Mouse (Mus musculus) hindbrain, embryonic 14.5 days (tissue): ENCODE results near the gene Ift122. TPM values are rescaled to one million over a fixed set of nuclear protein-coding genes. Genes with fewer than 3 reads are reported as not detected.

ENCODE experiments used
- ATAC-seq: fragments of 200-750 bp; cut with Nextera tagmentation; 2 replicates; pipeline ENCODE4 v1.8.0; 2017; ENCODE audit warnings: moderate number of reproducible peaks, mild to moderate bottlenecking, moderate TSS enrichment, moderate library complexity; ENCODE audit not compliant: low FRiP score
- DNase-seq: peaks from one replicate; pipeline ENCODE4 v3.0.0-alpha.2; 2015; ENCODE audit warnings: low spot score
- H3K27ac ChIP-seq: fragments of 300-500 bp; sonication (generic); 2 replicates; pipeline ENCODE4 v1.5.1; 2014; ENCODE audit warnings: mild to moderate bottlenecking, moderate library complexity
- H3K27me3 ChIP-seq: fragments of 300-500 bp; sonication (generic); 2 replicates; pipeline ENCODE4 v1.6.1; 2014; ENCODE audit warnings: mild to moderate bottlenecking, low read length, mixed read lengths; ENCODE audit not compliant: control insufficient read depth, insufficient read depth
- H3K36me3 ChIP-seq: fragments of 300-500 bp; sonication (generic); replicated peaks from 2 replicates; pipeline ENCODE4 v1.6.1; 2014; ENCODE audit not compliant: control insufficient read depth, insufficient read depth
- H3K4me1 ChIP-seq: fragments of 300-500 bp; sonication (generic); replicated peaks from 2 replicates; pipeline ENCODE4 v1.6.1; 2014; ENCODE audit warnings: antibody characterized with exemption, low read length, mixed read lengths; ENCODE audit not compliant: control insufficient read depth, insufficient read depth
- H3K4me2 ChIP-seq: fragments of 300-500 bp; sonication (generic); replicated peaks from 2 replicates; pipeline ENCODE4 v1.6.1; 2014; ENCODE audit warnings: mild to moderate bottlenecking, moderate library complexity
- H3K4me3 ChIP-seq: fragments of 300-500 bp; sonication (generic); replicated peaks from 2 replicates; pipeline ENCODE4 v1.5.1; 2014; ENCODE audit warnings: mild to moderate bottlenecking, low read length
- H3K9ac ChIP-seq: fragments of 300-500 bp; sonication (generic); 2 replicates; pipeline ENCODE4 v1.6.1; 2014
- H3K9me3 ChIP-seq: fragments of 300-500 bp; sonication (generic); 2 replicates; pipeline ENCODE4 v1.6.1; 2016; ENCODE audit warnings: low read length; ENCODE audit not compliant: control insufficient read depth
- WGBS: fragments of 180-500 bp; shearing (Covaris S2); extraction: QIAGEN DNeasy Blood & Tissue Kit; methylation state at CpG from one replicate; pipeline ENCODE4 v1.1.7; 2014; 5-methylcytosine and 5-hydroxymethylcytosine counted together
- polyA plus RNA-seq: library from polyadenylated mRNA; unstranded; fragments of >200 nt; fragmentation: Nextera tagmentation; extraction: Ambion mirVana; gene quantifications from 2 replicates; pipeline ENCODE4 v1.2.1, GENCODE M21; 2014

Gene Ift122
- polyA plus RNA-seq, 1 experiment from 2014 or later, result 26.2 TPM

DNA sequence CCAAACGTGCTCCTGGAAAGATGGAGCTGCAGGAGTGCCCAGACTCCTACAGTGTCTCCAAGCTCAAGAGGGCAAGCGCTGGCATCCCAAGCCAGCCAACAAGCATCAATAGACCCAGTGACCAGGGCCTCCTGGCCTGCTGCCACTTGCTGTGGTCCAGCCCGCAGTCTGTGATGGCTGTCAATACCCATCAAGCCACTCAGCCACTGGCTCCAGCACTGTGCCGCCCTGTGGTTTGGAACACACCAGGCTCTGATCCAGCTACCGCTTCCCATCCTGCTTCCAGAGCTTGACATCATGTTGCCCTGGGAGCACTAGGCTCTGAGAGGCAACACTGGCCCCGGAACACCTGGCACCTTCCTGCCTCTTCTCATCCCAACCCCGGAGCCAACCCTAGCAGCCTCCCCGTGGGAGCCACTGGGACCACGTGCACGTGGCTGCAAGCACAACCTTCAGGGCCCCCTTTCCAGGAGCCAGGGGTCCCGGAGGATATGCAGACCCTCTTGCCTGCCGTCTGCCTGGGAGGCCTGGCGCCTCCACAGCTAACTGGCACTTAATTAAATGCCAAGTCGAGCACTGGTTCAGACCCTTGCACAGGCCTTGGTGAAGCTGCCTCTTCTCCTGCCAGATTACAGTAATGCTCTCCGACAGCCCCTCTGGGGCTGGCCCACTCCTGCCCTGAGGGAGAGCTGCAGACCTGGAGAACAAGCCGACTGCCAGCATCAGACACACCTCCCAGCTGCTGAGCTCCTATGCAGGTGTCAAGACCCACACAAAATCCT, 120.8 kb downstream of the Ift122 start:
- 56% methylated on average over 16 of the region's 16 CpGs for WGBS
- no peak overlapping the region for H3K27ac ChIP-seq

DNA sequence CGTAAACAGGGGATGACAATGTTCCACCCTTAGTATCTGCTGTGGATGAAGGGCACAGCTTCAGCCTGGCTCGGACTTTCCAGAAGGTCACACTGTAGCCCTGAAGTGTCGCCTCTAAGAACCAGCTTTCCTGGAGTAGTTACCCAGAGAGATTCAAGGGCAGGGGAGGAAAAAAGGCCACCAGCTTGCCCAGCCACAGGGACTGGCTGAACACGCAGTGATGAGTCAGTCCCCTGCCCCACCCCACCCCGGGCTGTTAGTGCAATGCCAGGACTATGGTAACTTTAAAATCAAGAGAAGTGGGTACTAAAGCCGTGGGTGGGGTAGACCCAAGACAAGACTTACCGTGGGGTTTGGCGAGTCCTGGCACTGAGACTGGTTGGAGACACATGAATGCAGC, 122.3 kb downstream of the Ift122 start:
- Histone ChIP-seq H3K27me3 (no peaks in the 10 kb centered on the region), H3K4me3 (no peak overlapping the region), H3K4me2 (no peak overlapping the region), H3K4me1 (peaks cover 16% of the 10 kb centered on the region), H3K27ac (no peak overlapping the region), H3K9ac (no peak overlapping the region), H3K9me3 (no peaks in the 10 kb centered on the region), H3K36me3 (no peaks in the 10 kb centered on the region)
- no peak for DNase-seq
- 87% methylated on average over 8 of the region's 8 CpGs for WGBS
- ATAC-seq, result no peak

More for the DNA sequence above, 120.8 kb downstream of the Ift122 start:
- Histone ChIP-seq H3K36me3 (no peaks in the 10 kb centered on the region), H3K9ac (no peak overlapping the region), H3K4me2 (no peak overlapping the region), H3K27me3 (no peaks in the 10 kb centered on the region), H3K9me3 (no peaks in the 10 kb centered on the region), H3K4me1 (peaks cover 16% of the 10 kb centered on the region), H3K4me3 (no peak overlapping the region)
- DNase-seq, result no peak
- no peak for ATAC-seq

Other genes starting within 250 kb of the Ift122 start
- gene Raf1, start 176.8 kb upstream of the Ift122 start, polyA plus RNA-seq, result 157 and 159 TPM in 2 replicates
- 1.4 and 1.8 TPM in 2 replicates for gene Tmem40, start 91.1 kb upstream of the Ift122 start, polyA plus RNA-seq
- 10.6 and 11.1 TPM in 2 replicates for gene Cand2, start 78.9 kb upstream of the Ift122 start, polyA plus RNA-seq
- gene Rpl32, start 44.7 kb upstream of the Ift122 start, polyA plus RNA-seq, result 1,053 and 1,238 TPM in 2 replicates
- 2.1 and 3.1 TPM in 2 replicates for gene Efcab12, start 15.1 kb upstream of the Ift122 start, polyA plus RNA-seq
- 7.1 and 8.4 TPM in 2 replicates for gene Mbd4, start 99 bp upstream of the Ift122 start, polyA plus RNA-seq
- 0.08 and 0.53 TPM in 2 replicates for gene Rho, start 78.3 kb downstream of the Ift122 start, polyA plus RNA-seq
- gene H1foo, start 91.5 kb downstream of the Ift122 start, polyA plus RNA-seq, result not detected in 2 replicates
- gene Plxnd1, start 141.5 kb downstream of the Ift122 start, polyA plus RNA-seq, result 11.6 and 14.7 TPM in 2 replicates